Mouse (Mus musculus): ENCODE measurements around the gene Aplp1. TPM values are rescaled to one million over a fixed set of nuclear protein-coding genes. Genes with fewer than 3 reads are reported as not detected.

Gene Aplp1
- polyA plus RNA-seq, 1 experiment, result 15.6 TPM

DNA sequence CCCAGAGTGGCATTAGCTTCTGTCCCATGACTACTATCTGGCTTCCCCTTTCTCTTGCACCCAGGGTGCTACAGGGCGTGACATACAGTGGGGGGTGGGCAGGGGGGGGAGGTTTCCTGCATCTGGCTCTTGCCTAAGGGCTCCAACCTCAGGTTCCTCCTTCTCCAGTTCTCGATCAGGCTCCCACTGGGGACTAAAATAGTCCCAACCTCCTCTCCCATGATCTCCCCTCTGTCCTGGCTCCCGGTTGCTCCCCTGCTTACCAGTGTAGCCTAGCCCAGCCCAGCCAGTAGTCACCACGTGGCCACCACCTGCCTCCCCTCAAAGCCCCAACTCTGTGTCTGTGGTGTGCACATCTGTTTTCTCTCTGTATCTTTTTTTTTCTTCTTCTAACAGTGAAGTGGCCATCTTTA, 32.6 kb downstream of the Aplp1 start:
- H3K36me3 ChIP-seq (ENCODE audit: control insufficient read depth, insufficient read depth, low read length), result no peaks in the 10 kb centered on the region
- no peak overlapping the region for H3K4me3 ChIP-seq (ENCODE audit: control insufficient read depth, low read depth, low read length)
- TF ChIP-seq CTCF (IDR thresholded peaks at IDR 0.05; ENCODE audit: control insufficient read depth, insufficient read depth, insufficient replicate concordance, low read depth, low read length), result no peak
- TF ChIP-seq POLR2A (IDR thresholded peaks at IDR 0.05; ENCODE audit: control insufficient read depth, low read depth, low read length), result no peak
- peaks cover 1% of the 10 kb centered on the region; the same call in 1 of the 2 replicates for H3K4me1 ChIP-seq (ENCODE audit: control insufficient read depth, insufficient read depth, low read length)
- no peaks in the 10 kb centered on the region for H3K27me3 ChIP-seq (ENCODE audit: control insufficient read depth, insufficient read depth, low read length)
- H3K27ac ChIP-seq (ENCODE audit: control insufficient read depth, insufficient read depth, low read depth, low read length), result no peak overlapping the region

- Histone ChIP-seq H3K36me3 (ENCODE audit: control insufficient read depth, insufficient read depth, low read length) (no peaks in the 10 kb centered on the region), H3K4me1 (ENCODE audit: control insufficient read depth, insufficient read depth, low read length) (no peaks in the 10 kb centered on the region), H3K27me3 (ENCODE audit: control insufficient read depth, insufficient read depth, low read length) (no peaks in the 10 kb centered on the region), H3K27ac (ENCODE audit: control insufficient read depth, insufficient read depth, low read depth, low read length) (no peak overlapping the region), H3K4me3 (ENCODE audit: control insufficient read depth, low read depth, low read length) (no peak overlapping the region)
- TF ChIP-seq CTCF (IDR thresholded peaks at IDR 0.05; ENCODE audit: control insufficient read depth, insufficient read depth, insufficient replicate concordance, low read depth, low read length) (no peak), POLR2A (IDR thresholded peaks at IDR 0.05; ENCODE audit: control insufficient read depth, low read depth, low read length) (no peak)
Observed at GRCm38 (mm10) chr7:30411023-30411422, 34.3 kb downstream of the Aplp1 start.

- Histone ChIP-seq H3K36me3 (ENCODE audit: control insufficient read depth, insufficient read depth, low read length) (no peaks in the 10 kb centered on the region), H3K27ac (ENCODE audit: control insufficient read depth, insufficient read depth, low read depth, low read length) (no peak overlapping the region), H3K27me3 (ENCODE audit: control insufficient read depth, insufficient read depth, low read length) (no peaks in the 10 kb centered on the region), H3K4me3 (ENCODE audit: control insufficient read depth, low read depth, low read length) (no peak overlapping the region), H3K4me1 (ENCODE audit: control insufficient read depth, insufficient read depth, low read length) (no peaks in the 10 kb centered on the region)
- no peak for TF ChIP-seq POLR2A (IDR thresholded peaks at IDR 0.05; ENCODE audit: control insufficient read depth, low read depth, low read length)
- TF ChIP-seq CTCF (IDR thresholded peaks at IDR 0.05; ENCODE audit: control insufficient read depth, insufficient read depth, insufficient replicate concordance, low read depth, low read length), result no peak
Observed at GRCm38 (mm10) chr7:30409789-30410188, 35.5 kb downstream of the Aplp1 start.

GRCm38 (mm10) chr7:30408639-30409038, 36.7 kb downstream of the Aplp1 start:
- H3K27ac ChIP-seq (ENCODE audit: control insufficient read depth, insufficient read depth, low read depth, low read length), result no peak overlapping the region
- no peaks in the 10 kb centered on the region for H3K36me3 ChIP-seq (ENCODE audit: control insufficient read depth, insufficient read depth, low read length)
- TF ChIP-seq CTCF (IDR thresholded peaks at IDR 0.05; ENCODE audit: control insufficient read depth, insufficient read depth, insufficient replicate concordance, low read depth, low read length), result no peak
- TF ChIP-seq POLR2A (IDR thresholded peaks at IDR 0.05; ENCODE audit: control insufficient read depth, low read depth, low read length), result no peak

GRCm38 (mm10) chr7:30402343-30402742, 43.0 kb downstream of the Aplp1 start:
- no peaks in the 10 kb centered on the region for H3K27me3 ChIP-seq (ENCODE audit: control insufficient read depth, insufficient read depth, low read length)
- no peak overlapping the region for H3K4me3 ChIP-seq (ENCODE audit: control insufficient read depth, low read depth, low read length)
- TF ChIP-seq CTCF (IDR thresholded peaks at IDR 0.05; ENCODE audit: control insufficient read depth, insufficient read depth, insufficient replicate concordance, low read depth, low read length) (no peak), POLR2A (IDR thresholded peaks at IDR 0.05; ENCODE audit: control insufficient read depth, low read depth, low read length) (no peak)
- no peaks in the 10 kb centered on the region for H3K4me1 ChIP-seq (ENCODE audit: control insufficient read depth, insufficient read depth, low read length)
- no peak overlapping the region for H3K27ac ChIP-seq (ENCODE audit: control insufficient read depth, insufficient read depth, low read depth, low read length)
- H3K36me3 ChIP-seq (ENCODE audit: control insufficient read depth, insufficient read depth, low read length), result no peaks in the 10 kb centered on the region

More at GRCm38 (mm10) chr7:30408639-30409038, 36.7 kb downstream of the Aplp1 start:
- Histone ChIP-seq H3K4me1 (ENCODE audit: control insufficient read depth, insufficient read depth, low read length) (no peaks in the 10 kb centered on the region), H3K27me3 (ENCODE audit: control insufficient read depth, insufficient read depth, low read length) (no peaks in the 10 kb centered on the region), H3K4me3 (ENCODE audit: control insufficient read depth, low read depth, low read length) (no peak overlapping the region)

- TF ChIP-seq CTCF (IDR thresholded peaks at IDR 0.05; ENCODE audit: control insufficient read depth, insufficient read depth, insufficient replicate concordance, low read depth, low read length) (no peak), POLR2A (IDR thresholded peaks at IDR 0.05; ENCODE audit: control insufficient read depth, low read depth, low read length) (no peak)
- H3K36me3 ChIP-seq (ENCODE audit: control insufficient read depth, insufficient read depth, low read length), result no peaks in the 10 kb centered on the region
- H3K4me1 ChIP-seq (ENCODE audit: control insufficient read depth, insufficient read depth, low read length), result no peaks in the 10 kb centered on the region
- H3K27ac ChIP-seq (ENCODE audit: control insufficient read depth, insufficient read depth, low read depth, low read length), result no peak overlapping the region
- no peak overlapping the region for H3K4me3 ChIP-seq (ENCODE audit: control insufficient read depth, low read depth, low read length)
- H3K27me3 ChIP-seq (ENCODE audit: control insufficient read depth, insufficient read depth, low read length), result no peaks in the 10 kb centered on the region
Observed at GRCm38 (mm10) chr7:30399671-30400070, 45.7 kb downstream of the Aplp1 start.

GRCm38 (mm10) chr7:30394871-30395270, 50.5 kb downstream of the Aplp1 start:
- TF ChIP-seq CTCF (IDR thresholded peaks at IDR 0.05; ENCODE audit: control insufficient read depth, insufficient read depth, insufficient replicate concordance, low read depth, low read length) (no peak), POLR2A (IDR thresholded peaks at IDR 0.05; ENCODE audit: control insufficient read depth, low read depth, low read length) (no peak)
- Histone ChIP-seq H3K27ac (ENCODE audit: control insufficient read depth, insufficient read depth, low read depth, low read length) (no peak overlapping the region), H3K27me3 (ENCODE audit: control insufficient read depth, insufficient read depth, low read length) (no peaks in the 10 kb centered on the region), H3K36me3 (ENCODE audit: control insufficient read depth, insufficient read depth, low read length) (no peaks in the 10 kb centered on the region), H3K4me1 (ENCODE audit: control insufficient read depth, insufficient read depth, low read length) (no peaks in the 10 kb centered on the region; the same call in 1 of the 2 replicates), H3K4me3 (ENCODE audit: control insufficient read depth, low read depth, low read length) (no peak overlapping the region)

DNA sequence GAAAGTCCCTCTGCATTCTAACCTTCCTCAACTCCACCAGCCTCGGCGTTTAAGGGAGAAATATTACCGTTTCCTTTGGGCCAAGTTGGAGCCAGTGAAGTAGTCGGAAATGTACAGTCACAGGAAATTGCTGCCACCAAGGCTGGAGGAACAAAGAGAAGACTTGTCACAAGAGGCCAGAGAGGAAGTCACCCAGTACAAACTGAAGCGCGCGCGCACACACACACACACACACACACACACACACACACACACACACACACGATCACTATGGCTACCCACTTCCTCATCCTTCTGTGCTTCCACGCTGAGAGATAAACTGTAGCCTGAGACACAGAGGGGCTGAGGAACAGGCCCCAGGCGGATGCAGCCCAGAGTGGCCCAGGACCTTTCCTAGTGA, 51.0 kb downstream of the Aplp1 start:
- Histone ChIP-seq H3K27me3 (ENCODE audit: control insufficient read depth, insufficient read depth, low read length) (no peaks in the 10 kb centered on the region), H3K36me3 (ENCODE audit: control insufficient read depth, insufficient read depth, low read length) (no peaks in the 10 kb centered on the region), H3K27ac (ENCODE audit: control insufficient read depth, insufficient read depth, low read depth, low read length) (no peak overlapping the region), H3K4me3 (ENCODE audit: control insufficient read depth, low read depth, low read length) (no peak overlapping the region), H3K4me1 (ENCODE audit: control insufficient read depth, insufficient read depth, low read length) (no peaks in the 10 kb centered on the region; the same call in 1 of the 2 replicates)
- no peak for TF ChIP-seq CTCF (IDR thresholded peaks at IDR 0.05; ENCODE audit: control insufficient read depth, insufficient read depth, insufficient replicate concordance, low read depth, low read length)
- no peak for TF ChIP-seq POLR2A (IDR thresholded peaks at IDR 0.05; ENCODE audit: control insufficient read depth, low read depth, low read length)
